Mouse (Mus musculus): ENCODE results near the gene Ubfd1.

Ubfd1 gene

DNA sequence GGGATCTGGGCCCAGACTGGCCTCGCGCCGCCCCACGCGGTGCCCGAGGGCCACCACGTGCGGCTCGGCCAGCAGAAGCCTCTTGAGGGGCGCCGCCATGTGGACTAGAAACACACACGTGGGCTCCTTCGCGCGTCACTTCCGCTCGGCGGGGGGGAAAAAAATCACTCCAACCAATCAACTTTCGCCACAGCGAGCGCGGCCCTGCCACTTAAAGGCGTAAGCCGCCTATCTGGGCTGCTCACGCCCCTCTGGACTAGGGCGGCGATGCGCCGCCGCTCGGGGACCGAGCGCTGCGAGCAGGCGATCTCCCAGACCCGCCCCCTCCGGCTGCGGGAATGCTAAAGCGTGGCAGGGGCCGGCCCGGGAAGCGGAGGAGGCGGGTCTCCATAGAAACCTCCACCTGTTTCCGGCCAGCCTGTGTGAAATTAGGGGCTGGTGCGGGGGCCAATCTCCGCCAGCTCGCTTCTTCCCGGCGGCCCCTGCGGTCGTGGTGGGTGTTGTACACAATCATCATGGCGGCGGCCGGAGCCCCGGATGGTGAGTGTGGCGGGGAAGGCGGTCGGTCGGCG, at the start of gene Ubfd1, which contains the start of gene Ears2:
Gene Ubfd1 (plus strand): TSS at position 231 of the 572 bp plus-strand sequence.
Gene Ears2 (minus strand): TSS at position 319 of the 572 bp plus-strand sequence.
- in situ Hi-C loops (cut with MboI, MseI): no loop called here

DNA sequence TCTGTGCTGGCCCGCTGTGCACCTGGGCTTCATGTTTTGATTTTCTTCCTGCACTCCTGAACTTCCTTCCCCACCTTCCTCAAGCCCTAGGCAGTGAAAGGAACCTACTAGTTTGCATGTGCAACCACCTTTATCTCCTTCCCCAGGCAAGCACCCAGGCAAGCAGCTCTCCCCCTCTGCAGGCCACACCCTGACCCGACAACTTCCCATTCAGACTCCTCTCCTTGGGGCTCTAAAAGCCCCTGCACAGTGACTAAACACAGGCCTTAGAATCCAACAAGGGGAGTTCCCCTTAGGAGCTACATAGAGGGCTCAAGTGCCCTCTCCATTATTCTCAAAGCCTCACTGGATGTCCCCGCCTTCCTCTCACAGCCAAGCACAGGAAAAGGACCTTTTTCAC, 48.7 kb upstream of the Ubfd1 start:
- in situ Hi-C loops (cut with MboI, MseI): no loop called here

DNA sequence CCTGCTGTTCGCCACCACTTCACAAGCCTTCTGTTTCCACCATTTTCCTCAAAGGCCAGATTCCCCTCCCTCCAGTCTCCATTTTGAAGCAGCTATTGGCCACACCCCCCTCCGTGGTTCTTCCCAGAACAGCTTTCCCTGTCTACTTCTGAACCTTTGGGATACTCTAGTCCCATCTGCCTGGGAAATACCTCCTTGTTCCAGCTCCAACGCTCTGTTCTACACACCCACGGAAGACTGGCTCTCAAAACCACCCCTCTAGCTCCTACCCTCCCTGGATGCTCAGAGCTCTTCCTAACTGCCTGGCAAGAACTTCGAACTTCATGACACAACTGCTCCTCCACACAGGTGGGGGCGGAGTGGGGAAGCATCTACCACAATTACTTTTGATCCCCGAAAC, 48.0 kb upstream of the Ubfd1 start:
- in situ Hi-C loops (cut with MboI, MseI): no loop called here

DNA sequence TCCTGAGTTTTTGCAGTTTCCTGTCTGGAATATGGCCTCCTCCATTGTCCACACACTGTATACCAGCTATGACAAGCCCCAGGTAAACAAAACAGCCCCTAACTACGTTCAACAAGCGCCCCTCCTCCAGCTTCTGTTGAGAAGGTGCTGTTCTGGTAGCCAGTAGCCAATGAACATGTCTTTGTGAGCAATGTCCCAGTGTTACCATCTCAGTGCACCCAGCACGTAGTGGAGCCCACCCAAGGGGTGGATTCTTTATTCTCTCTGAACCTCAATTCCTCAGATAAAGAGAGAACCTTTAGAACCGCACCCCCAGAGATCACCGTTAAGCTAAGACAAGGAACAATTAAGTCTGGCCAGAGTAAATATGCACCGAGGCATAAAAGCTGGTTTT, 46.7 kb upstream of the Ubfd1 start:
- in situ Hi-C loops (cut with MboI, MseI): no loop called here

DNA sequence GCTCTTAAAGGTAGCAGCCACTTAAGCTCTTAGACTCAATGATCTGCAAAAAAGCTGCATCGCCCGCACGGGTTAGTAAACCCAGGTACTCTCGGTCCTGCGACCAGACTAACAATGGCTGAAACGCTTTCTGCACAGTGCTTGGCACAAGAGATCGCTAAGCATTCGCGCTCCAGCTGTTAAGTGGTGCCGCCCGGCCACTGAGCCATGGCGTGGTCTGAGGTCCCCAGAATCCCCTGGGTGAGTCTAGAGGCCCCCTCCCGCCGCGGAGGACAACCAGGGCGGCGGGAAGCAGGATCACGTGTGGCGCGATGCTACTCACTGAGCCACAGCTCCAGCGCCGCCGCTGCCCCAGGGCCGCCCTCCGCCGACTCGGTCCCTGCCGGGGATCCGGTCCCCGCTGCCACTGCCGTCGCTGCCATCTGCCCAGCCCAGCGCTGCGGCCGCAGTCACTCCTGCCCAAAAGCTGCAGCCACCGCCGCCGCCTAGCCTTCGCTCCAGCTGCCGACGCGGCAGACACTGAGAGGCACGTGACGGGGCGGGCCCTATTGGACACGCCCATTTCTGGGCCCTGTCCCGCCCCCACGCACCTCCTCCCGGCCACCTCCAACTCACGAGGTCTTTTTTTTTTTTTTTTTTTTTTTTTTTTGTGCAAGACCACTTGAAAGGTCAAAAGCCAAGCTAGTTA, 46.2 kb upstream of the Ubfd1 start, which contains the start of gene Gga2:
Gene Gga2 (minus strand): TSS at position 556 of the 688 bp plus-strand sequence.
- in situ Hi-C loops (cut with MboI, MseI): no loop called here

DNA sequence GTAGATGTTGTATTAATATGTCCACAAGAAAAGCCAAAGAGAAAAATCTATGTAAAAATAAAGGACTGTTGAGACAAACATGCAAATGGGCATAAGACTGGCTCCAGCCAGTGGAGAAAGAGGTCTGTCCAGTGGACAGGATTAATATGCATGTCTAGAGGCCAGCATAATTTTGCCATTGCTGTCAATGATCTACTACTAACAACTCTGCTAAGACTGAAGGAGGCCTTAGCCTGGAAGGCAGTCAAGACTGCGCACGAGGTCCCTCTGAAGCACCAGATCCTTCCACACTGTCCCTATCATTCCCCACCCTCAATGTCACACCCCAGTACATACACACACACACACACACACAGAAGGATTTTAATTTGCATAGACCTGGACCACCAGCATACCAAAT, 44.8 kb upstream of the Ubfd1 start:
- in situ Hi-C loops (cut with MboI, MseI): no loop called here

DNA sequence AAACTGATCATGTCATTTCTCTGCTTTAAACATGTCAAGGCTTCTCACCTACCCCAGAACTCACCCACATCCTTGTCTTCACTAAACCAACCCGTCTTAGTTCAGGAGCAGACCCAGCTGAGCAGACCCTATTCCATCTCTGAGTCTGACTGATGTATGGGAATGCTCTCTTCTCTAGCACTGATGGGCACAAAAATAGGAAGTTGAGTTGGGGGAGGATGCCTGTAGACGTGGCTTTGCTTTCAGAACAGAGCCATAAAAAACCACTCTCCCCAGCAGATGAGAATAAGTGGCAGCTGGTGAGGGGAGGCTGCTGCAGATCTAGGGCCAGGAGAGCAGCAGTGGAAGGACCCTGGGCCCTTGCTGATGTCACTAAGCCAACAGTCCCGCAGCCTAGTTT, 33.6 kb upstream of the Ubfd1 start:
- in situ Hi-C loops (cut with MboI, MseI): no loop called here

DNA sequence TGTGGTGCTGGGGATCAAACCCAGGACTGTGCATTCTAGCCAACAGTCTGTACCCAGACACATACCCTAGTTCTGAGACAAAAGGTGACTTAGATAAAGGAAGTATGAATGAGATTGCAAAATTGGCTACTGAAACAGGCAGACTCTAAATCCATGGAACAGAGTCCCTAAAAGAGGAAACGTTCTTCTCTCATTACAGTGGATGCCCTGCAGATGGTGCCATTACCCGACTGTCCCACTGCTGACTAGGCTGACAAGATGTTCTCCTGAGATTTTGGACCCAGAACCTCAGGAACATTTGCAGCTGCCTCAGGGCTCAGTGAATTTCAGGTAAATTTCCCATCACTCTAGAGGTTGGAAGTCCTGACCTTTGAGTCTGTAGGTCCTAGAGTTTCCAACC, 32.6 kb upstream of the Ubfd1 start:
- in situ Hi-C loops (cut with MboI, MseI): no loop called here

DNA sequence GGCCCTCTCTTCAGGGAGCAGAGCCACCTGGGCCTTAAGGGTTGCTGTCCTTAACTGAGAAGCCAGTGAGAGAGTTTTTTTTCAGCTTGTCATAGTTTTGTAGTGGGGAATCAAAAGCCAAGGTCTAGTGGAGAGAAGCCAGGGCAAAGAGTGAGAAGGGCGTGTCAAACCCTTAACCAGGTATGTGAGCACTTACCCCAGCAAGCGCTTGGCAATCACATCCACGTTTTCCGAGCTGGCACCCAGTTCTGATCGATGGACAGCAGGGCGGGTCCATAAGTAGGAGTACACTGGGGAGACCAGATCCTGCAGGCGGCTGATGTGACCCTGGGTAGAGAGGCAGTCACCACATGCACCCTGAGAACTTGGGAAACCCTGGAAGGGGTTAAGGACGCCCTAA, 22.9 kb upstream of the Ubfd1 start:
- in situ Hi-C loops (cut with MboI, MseI): no loop called here

DNA sequence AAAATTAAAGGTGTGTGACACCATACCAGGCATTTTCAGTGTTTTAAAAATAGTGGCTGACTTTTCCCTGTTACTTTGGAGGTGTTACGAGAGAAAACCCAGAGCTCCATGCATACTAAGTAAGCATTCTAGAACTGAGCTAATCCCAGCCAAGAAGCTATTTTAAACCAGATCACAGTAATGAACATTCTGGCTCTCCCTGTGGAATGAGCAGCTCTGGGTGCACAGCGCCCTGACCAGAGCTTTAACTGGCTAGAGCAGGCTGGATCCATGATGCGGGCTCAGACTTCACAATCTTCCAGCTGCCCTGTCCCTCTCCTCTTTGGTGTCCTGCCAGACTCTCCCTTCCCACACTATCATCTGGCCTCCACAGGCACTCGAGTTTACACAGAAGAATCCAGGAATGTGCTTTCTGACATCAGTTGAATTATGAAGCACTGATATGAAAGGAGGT, 21.8 kb upstream of the Ubfd1 start:
- in situ Hi-C loops (cut with MboI, MseI): no loop called here

DNA sequence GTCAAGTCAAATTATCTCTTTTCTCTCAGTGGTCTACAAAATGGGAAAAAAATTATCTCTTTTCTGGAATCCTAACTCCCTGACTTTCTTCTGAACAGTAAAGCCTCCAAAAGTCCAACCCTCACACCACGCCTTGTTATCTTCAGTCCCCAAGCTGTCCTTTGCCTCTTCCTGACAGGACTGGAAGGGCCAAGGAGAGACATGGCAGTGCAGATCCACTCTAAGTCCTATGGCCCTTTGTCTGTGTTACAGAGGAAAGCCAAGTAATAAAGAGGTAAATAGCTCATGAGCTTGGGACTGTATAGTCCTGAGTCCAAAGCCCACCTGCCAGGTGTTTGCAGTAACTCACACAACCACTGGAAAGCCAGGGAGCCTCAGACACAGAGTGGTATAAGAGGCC, 21.3 kb upstream of the Ubfd1 start:
- in situ Hi-C loops (cut with MboI, MseI): no loop called here

DNA sequence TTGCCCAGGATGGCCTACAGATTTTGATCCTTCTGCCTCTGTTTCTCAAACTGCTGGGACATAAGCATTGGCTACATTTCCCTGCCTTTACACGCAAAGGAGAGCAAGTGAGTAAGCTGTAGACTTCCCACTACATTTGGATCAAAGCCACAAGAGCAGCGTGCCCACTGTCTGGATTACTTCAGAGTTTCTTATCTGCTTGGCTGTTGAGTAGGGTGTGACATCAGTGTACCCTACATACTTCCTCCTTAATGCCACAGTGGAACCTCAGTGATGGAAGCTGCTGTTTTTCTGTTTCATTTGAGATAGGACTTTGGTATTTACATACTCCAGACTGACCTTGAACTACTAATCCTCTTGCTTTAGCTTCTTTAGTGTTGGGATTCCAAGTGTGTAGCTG, 20.2 kb upstream of the Ubfd1 start:
- in situ Hi-C loops (cut with MboI, MseI): no loop called here

DNA sequence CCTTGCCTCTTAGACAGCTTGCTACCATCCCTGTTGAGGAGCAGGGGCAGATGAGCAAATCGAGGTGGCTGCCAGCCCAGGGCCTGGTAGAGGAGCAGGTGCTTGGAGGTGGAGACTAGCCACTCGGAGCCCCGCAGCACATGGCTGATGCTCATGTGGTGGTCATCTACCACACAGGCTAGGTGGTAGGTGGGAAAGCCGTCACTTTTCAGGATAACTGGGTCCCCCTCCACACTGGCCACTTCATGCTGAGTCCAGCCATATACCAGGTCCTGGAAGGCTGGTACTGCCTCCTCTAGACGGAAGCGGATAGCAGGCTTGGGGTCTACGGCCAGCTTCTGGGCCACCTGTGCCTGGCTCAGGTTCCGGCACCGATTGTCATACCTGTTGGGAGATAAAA, 18.8 kb upstream of the Ubfd1 start:
- in situ Hi-C loops (cut with MboI, MseI): no loop called here

DNA sequence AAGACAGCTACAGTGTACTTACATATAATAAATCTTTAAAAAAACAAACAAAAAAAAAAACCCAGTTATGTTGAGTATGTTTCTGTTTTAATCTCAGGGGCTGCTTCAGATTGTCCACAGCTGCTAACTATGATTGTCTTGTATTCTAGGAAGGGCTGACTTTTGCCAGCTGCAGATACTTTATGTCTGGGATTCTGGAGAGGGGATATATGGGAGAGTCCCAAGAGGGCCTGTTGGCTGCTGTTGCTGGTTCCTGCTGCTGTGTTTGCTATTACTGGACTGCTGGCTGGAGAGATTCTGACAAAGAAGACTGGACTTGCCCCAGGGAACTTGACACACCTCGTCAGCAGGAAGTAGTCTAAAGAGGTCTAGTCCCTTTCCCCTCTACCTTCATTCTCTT, 16.1 kb upstream of the Ubfd1 start:
- in situ Hi-C loops (cut with MboI, MseI): no loop called here

DNA sequence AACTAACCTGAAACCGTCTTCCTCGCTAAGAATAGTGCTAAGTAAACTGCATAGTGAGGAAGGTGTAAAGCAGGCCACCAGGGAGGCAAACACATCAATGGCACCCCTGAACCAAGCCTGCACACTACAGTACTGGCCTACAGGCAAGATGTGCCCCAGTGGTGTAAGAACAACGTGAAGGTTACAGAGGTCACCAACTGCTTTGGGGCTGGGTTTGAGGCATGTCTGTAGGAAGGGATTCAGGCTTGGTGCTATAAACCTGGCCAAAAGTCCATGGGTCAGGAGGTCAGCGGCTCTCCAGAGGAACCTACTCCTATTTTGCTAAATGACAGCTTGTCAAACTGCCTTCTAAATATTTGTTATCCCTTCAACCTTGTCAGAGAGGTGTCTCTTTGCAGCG, 10.3 kb upstream of the Ubfd1 start:
- in situ Hi-C loops (cut with MboI, MseI): no loop called here

DNA sequence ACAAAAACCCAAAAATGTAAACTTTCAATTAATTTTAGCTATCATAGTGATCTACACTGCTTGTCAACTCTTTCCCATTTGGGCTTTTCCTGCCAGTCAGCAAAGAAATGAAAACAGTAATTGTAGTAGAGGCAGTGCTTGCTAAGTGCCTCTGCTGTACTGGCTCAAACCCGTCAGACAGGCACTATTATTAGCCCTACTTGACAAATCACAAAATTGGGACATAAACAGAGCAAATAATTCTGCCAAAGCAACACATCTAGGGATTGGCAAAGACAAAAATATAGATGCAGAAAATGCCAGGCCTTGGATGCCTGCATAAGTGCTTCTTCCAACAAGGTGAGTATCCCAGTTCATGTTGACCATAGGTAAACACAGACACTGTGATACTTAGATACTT, 1.3 kb upstream of the Ubfd1 start:
- in situ Hi-C loops (cut with MboI, MseI): no loop called here

DNA sequence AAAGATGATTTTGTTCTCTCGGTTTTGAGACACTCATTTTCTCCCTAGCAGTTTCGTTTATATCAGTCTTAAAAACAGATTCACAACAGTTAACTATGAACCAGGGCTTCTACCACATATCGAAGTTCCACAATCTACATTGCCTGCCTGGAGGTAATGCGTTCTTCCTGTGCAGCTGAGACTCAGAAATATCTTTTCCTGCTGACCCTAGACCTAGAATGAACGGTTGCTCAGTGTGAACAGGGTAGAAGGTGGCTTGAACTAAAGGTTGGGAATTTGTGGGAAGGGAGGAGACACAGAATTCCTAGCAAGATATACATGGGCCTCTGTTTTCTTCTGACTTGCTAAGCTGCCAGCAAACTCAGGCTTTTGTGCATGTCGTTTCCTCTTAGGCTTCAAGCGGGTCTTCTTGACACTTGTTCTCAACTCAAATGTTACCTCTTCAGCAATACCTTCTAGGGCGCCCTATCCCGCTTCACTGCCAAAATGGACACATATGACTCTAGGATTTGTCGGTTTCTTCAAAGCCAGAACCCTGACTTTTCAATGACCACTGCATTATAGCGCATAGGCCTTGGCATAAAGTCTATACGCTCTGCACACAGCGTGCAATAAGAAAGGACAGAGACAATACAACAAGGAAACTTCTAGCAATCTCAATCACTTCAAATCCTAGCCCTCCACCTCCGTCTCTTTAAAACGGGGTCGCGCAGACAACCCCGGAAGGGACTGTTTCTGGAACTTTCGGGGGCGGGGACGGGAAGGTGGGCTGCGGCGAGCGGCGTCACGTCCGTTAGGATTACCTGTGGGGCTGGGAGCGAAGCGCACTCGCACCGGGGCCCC, 652 bp upstream of the Ubfd1 start:
- in situ Hi-C loops (cut with MboI, MseI): no loop called here

DNA sequence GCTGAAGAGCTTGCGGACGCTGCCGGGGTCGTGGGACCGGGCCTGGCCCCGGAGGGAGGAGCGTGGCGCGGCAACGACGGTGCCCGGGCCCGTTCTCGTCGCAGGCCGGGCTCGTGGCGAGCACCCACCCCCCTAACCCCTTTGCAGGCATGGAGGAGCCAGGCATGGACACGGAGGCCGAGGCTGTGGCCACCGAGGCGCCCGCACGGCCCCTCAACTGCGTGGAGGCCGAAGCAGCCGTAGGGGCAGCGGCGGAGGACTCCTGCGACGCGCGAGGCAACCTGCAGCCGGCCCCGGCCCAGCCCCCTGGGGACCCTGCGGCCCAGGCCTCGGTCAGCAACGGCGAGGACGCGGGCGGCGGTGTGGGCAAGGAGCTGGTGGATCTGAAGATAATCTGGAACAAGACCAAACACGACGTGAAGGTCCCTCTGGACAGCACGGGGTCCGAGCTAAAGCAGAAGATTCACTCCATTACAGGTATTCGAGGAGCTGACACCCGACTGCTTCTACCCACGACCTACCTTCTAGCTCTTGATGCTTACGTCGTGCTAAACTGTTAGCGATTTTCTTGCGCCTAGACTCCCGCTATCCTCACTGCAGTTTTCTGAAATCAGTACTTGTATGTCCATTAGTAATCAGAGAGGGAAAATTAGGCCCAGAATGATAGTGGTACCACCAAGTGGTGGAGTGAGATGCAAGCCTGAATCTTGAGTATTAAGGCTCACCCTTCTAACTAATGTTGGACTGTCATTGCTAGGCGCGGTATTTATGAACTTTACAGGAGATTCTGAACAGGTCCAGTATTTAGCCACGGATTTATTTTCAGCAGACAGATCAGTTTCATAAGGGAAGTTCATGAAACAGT, 774 bp downstream of the Ubfd1 start:
- in situ Hi-C loops (cut with MboI, MseI): no loop called here

DNA sequence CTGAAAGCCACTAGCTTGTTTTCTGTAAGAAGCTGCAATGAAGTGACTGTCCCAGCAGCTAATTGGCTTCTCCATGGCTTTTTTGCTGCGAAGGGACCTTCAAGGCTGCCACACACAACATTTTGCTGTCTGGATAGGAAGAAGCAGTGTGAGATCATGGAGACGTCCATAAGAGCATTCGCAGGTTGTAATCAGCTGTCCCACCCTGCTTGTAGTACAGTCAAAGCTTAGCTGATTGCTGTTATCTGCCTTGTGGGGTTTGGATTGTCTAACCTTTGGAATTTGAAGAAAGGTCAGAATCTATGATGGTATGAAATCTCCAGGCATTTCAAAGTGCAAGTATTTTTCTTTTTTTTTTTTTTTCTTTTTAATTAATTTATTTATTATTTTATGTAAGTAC, 7.4 kb downstream of the Ubfd1 start:
- in situ Hi-C loops (cut with MboI, MseI): loop anchor here (5.0 kb wide), 1 partner anchor 83 kb away; the partner anchor contains the start of gene Plk1

DNA sequence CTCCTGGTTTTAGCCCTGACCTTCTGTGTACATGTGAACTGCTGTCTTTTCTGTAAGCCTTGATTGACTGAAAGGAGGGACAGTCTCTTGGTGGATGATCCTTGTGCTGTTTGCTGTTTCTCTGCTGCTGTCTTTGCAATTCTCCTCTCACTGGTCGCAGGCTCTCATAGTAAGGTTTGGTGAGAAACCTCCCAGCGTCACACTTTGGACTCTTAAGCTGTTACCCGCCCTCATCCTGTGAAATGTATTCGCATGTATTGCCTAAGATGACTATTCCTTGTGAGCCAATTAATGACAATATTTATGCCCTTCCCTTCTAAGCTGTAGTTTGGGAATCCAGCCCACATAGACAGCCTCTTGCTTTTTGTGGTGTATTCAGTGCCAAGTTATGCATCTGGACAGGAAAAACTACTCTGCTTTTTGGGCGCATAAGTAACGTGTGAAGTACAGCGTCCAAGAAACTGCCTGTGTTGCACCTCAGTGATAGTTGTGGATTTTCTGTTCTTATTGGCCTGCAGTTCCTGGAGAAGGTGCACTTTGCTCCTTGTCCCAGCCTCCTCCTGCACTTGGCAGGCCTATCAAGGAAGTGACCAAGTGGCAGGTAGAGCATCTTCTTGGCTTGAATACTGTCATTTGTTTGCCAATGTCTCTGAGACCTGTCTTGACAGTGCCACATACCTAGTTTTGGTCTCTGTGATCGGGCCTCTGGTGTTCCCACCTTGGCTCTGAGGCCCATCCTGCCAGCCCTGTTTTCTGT, 13.0 kb downstream of the Ubfd1 start:
- in situ Hi-C loops (cut with MboI, MseI): no loop called here

DNA sequence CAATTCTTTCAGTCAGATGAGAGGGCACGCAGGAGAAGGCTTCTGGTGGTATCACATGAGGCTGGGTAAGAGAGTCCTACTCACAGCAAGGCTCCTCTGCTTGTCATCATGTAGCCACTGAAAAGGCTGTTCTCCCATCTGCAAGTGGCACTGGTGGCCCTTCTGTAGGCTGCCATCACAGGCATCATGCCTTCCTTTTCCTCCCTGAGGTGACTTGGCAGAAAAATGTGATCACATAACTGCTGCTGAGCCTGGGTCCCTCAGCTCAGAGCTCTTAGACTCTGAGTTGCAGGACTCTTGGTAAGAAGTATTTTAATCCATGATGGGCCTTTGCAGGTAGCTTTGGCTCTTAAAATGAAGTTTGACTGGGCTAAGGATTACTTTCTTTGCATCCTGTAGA, 14.1 kb downstream of the Ubfd1 start:
- in situ Hi-C loops (cut with MboI, MseI): no loop called here

All from T-helper 1 cell (primary cell).